Mouse (Mus musculus): Measurements from ENCODE around the gene Prickle1.

The Prickle1 gene

GRCm38 (mm10) chr15:93595746-93596145 lies at the start of gene Prickle1:
Gene Prickle1 (minus strand): TSS chr15:93595891.
- DNase-seq (ENCODE audit: low spot score in 2 of 2): peak; percentile 79 to 81

- no peak for DNase-seq (ENCODE audit: low spot score in 2 of 2)
Measured at GRCm38 (mm10) chr15:93640221-93640620, 44.5 kb upstream of the Prickle1 start.

GRCm38 (mm10) chr15:93636976-93637375 lies 41.3 kb upstream of the Prickle1 start:
- no peak for DNase-seq (ENCODE audit: low spot score in 2 of 2)

- no peak for DNase-seq (ENCODE audit: low spot score in 2 of 2)
Measured at GRCm38 (mm10) chr15:93635603-93636002, 39.9 kb upstream of the Prickle1 start.

- DNase-seq (ENCODE audit: low spot score in 2 of 2): no peak
Measured at GRCm38 (mm10) chr15:93634536-93634935, 38.8 kb upstream of the Prickle1 start.

GRCm38 (mm10) chr15:93630001-93630541 lies 34.4 kb upstream of the Prickle1 start:
- DNase-seq (ENCODE audit: low spot score in 2 of 2): no peak

GRCm38 (mm10) chr15:93629201-93629600 lies 33.5 kb upstream of the Prickle1 start:
- DNase-seq (ENCODE audit: low spot score in 2 of 2): no peak

GRCm38 (mm10) chr15:93627836-93628797 lies 32.4 kb upstream of the Prickle1 start:
- DNase-seq (ENCODE audit: low spot score in 2 of 2): no peak

GRCm38 (mm10) chr15:93619551-93619950 lies 23.9 kb upstream of the Prickle1 start:
- DNase-seq (ENCODE audit: low spot score in 2 of 2): no peak

GRCm38 (mm10) chr15:93618442-93619150 lies 22.9 kb upstream of the Prickle1 start:
- no peak for DNase-seq (ENCODE audit: low spot score in 2 of 2)

- no peak for DNase-seq (ENCODE audit: low spot score in 2 of 2)
Measured at GRCm38 (mm10) chr15:93616277-93616676, 20.6 kb upstream of the Prickle1 start.

- no peak for DNase-seq (ENCODE audit: low spot score in 2 of 2)
Measured at GRCm38 (mm10) chr15:93615031-93615430, 19.3 kb upstream of the Prickle1 start.

GRCm38 (mm10) chr15:93613606-93614005 lies 17.9 kb upstream of the Prickle1 start:
- DNase-seq (ENCODE audit: low spot score in 2 of 2): no peak

GRCm38 (mm10) chr15:93611536-93612300 lies 16.0 kb upstream of the Prickle1 start:
- no peak for DNase-seq (ENCODE audit: low spot score in 2 of 2)

- DNase-seq (ENCODE audit: low spot score in 2 of 2): no peak
Measured at GRCm38 (mm10) chr15:93610721-93611201, 15.1 kb upstream of the Prickle1 start.

- no peak for DNase-seq (ENCODE audit: low spot score in 2 of 2)
Measured at GRCm38 (mm10) chr15:93610288-93610687, 14.6 kb upstream of the Prickle1 start.

GRCm38 (mm10) chr15:93602850-93603249 lies 7.2 kb upstream of the Prickle1 start:
- no peak for DNase-seq (ENCODE audit: low spot score in 2 of 2)

GRCm38 (mm10) chr15:93601461-93602015 lies 5.8 kb upstream of the Prickle1 start:
- no peak for DNase-seq (ENCODE audit: low spot score in 2 of 2)

- DNase-seq (ENCODE audit: low spot score in 2 of 2): no peak
Measured at GRCm38 (mm10) chr15:93596991-93597390, 1.3 kb upstream of the Prickle1 start.

GRCm38 (mm10) chr15:93596285-93596684 lies 594 bp upstream of the Prickle1 start:
- DNase-seq (ENCODE audit: low spot score in 2 of 2): peak; percentile 64 to 66
